Mouse (Mus musculus): ENCODE measurements around the gene Gm21319.
"Not testable (repeated sequence)": the region's sequence is repeated elsewhere in the genome, so short reads cannot be mapped to it uniquely, and the experiment has no call there.

The Gm21319 gene

GRCm38 (mm10) chr12:87775655-87776054, at the start of gene Gm21319:
Gene Gm21319, minus strand, starts transcription at chr12:87775755.
- DNase-seq = not testable (repeated sequence)

- not testable (repeated sequence) for DNase-seq
Observed at GRCm38 (mm10) chr12:87816277-87816676, 40.7 kb upstream of the Gm21319 start, which contains the start of gene BB287469. Gene BB287469, plus strand, starts transcription at chr12:87816577.

- not testable (repeated sequence) for DNase-seq
Observed at GRCm38 (mm10) chr12:87797971-87798370, 22.4 kb upstream of the Gm21319 start.

- not testable (repeated sequence) for DNase-seq
Observed at GRCm38 (mm10) chr12:87795212-87795611, 19.7 kb upstream of the Gm21319 start, which contains the start of gene Gm21936. Gene Gm21936, plus strand, starts transcription at chr12:87795512.
